Mouse (Mus musculus) stomach, embryonic 16.5 days (tissue): ENCODE data around the gene Dennd5b. TPM values are rescaled to one million over a fixed set of nuclear protein-coding genes. Genes with fewer than 3 reads are reported as not detected.

Experiments
- ATAC-seq: fragments of 200-750 bp; cut with Nextera tagmentation; 2 replicates; pipeline ENCODE4 v1.8.0; 2017; ENCODE audit warnings: moderate number of reproducible peaks, moderate TSS enrichment; ENCODE audit not compliant: insufficient read depth, low FRiP score
- H3K27ac ChIP-seq: fragments of 300-500 bp; sonication (generic); 2 replicates; pipeline ENCODE4 v1.5.1; 2014; ENCODE audit warnings: low read length
- H3K27me3 ChIP-seq: fragments of 300-500 bp; sonication (generic); 2 replicates; pipeline ENCODE4 v1.6.1; 2014; ENCODE audit warnings: low read length, control low read depth, mixed read lengths; ENCODE audit not compliant: control insufficient read depth, insufficient read depth
- H3K36me3 ChIP-seq: fragments of 300-500 bp; sonication (generic); 2 replicates; pipeline ENCODE4 v1.6.1; 2014; ENCODE audit warnings: low read length; ENCODE audit not compliant: control insufficient read depth, insufficient read depth
- H3K4me1 ChIP-seq: fragments of 300-500 bp; sonication (generic); 2 replicates; pipeline ENCODE4 v1.6.1; 2014; ENCODE audit warnings: low read length, control low read depth, mixed read lengths; ENCODE audit not compliant: control insufficient read depth, insufficient read depth
- H3K4me2 ChIP-seq: fragments of 300-500 bp; sonication (generic); 2 replicates; pipeline ENCODE4 v1.6.1; 2014; ENCODE audit warnings: low read depth, low read length, mixed read lengths
- H3K4me3 ChIP-seq: fragments of 300-500 bp; sonication (generic); replicated peaks from 2 replicates; pipeline ENCODE4 v1.5.1; 2014; ENCODE audit warnings: mild to moderate bottlenecking, low read length
- H3K9ac ChIP-seq: fragments of 300-500 bp; sonication (generic); 2 replicates; pipeline ENCODE4 v1.6.1; 2014; ENCODE audit warnings: low read length
- H3K9me3 ChIP-seq: fragments of 300-500 bp; sonication (generic); replicated peaks from 2 replicates; pipeline ENCODE4 v1.6.1; 2016; ENCODE audit warnings: low read length, control low read depth; ENCODE audit not compliant: control insufficient read depth
- WGBS: fragments of 180-500 bp; shearing (Covaris S2); extraction: QIAGEN DNeasy Blood & Tissue Kit; methylation state at CpG from one replicate; pipeline ENCODE4 v1.1.7; 2014; 5-methylcytosine and 5-hydroxymethylcytosine counted together
- polyA plus RNA-seq: library from polyadenylated mRNA; unstranded; fragments of >200 nt; fragmentation: Nextera tagmentation; extraction: Ambion mirVana; gene quantifications from 2 replicates; pipeline ENCODE4 v1.2.1, GENCODE M21; 2015

Gene Dennd5b
- polyA plus RNA-seq, 1 experiment from 2014 or later: 4.5 TPM

GRCm38 (mm10) chr6:149057947-149058391 is 43.5 kb downstream of the Dennd5b start:
- no peak overlapping the region for H3K9ac ChIP-seq
- H3K9me3 ChIP-seq: no peaks in the 10 kb centered on the region
- no peaks in the 10 kb centered on the region for H3K4me1 ChIP-seq
- WGBS: 40% methylated on average over 3 of the region's 3 CpGs
- no peak overlapping the region for H3K4me2 ChIP-seq
- no peak overlapping the region for H3K4me3 ChIP-seq
- ATAC-seq: no peak
- H3K27me3 ChIP-seq: no peaks in the 10 kb centered on the region
- no peaks in the 10 kb centered on the region for H3K36me3 ChIP-seq
- H3K27ac ChIP-seq: no peak overlapping the region

- Histone ChIP-seq H3K4me3 (no peak overlapping the region), H3K9ac (no peak overlapping the region), H3K4me1 (no peaks in the 10 kb centered on the region), H3K27me3 (no peaks in the 10 kb centered on the region), H3K27ac (no peak overlapping the region), H3K9me3 (no peaks in the 10 kb centered on the region), H3K36me3 (no peaks in the 10 kb centered on the region), H3K4me2 (no peak overlapping the region)
- WGBS: 69% methylated on average over 2 of the region's 2 CpGs
- no peak for ATAC-seq
Observed at GRCm38 (mm10) chr6:149054780-149055179, 46.7 kb downstream of the Dennd5b start.

- ATAC-seq: no peak
- H3K27me3 ChIP-seq: no peaks in the 10 kb centered on the region
Observed at GRCm38 (mm10) chr6:149050978-149051723, 50.3 kb downstream of the Dennd5b start.

GRCm38 (mm10) chr6:149040099-149040498 is 61.4 kb downstream of the Dennd5b start:
- 79% methylated on average over 4 of the region's 4 CpGs for WGBS
- Histone ChIP-seq H3K27me3 (no peaks in the 10 kb centered on the region), H3K4me2 (no peak overlapping the region), H3K9ac (no peak overlapping the region), H3K4me3 (no peak overlapping the region), H3K36me3 (no peaks in the 10 kb centered on the region), H3K9me3 (no peaks in the 10 kb centered on the region), H3K4me1 (no peaks in the 10 kb centered on the region), H3K27ac (no peak overlapping the region)
- ATAC-seq: no peak

More at GRCm38 (mm10) chr6:149050978-149051723, 50.3 kb downstream of the Dennd5b start:
- whole genome bisulfite sequencing: 45% methylated on average over 4 of the region's 4 CpGs
- H3K9me3 ChIP-seq: no peaks in the 10 kb centered on the region
- H3K36me3 ChIP-seq: no peaks in the 10 kb centered on the region
- H3K9ac ChIP-seq: no peak overlapping the region
- H3K4me2 ChIP-seq: no peak overlapping the region
- H3K4me1 ChIP-seq: no peaks in the 10 kb centered on the region
- no peak overlapping the region for H3K27ac ChIP-seq
- H3K4me3 ChIP-seq: no peak overlapping the region

GRCm38 (mm10) chr6:149032198-149032597 is 69.3 kb downstream of the Dennd5b start:
- 82% methylated on average over 5 of the region's 5 CpGs for whole genome bisulfite sequencing
- no peaks in the 10 kb centered on the region for H3K27me3 ChIP-seq

GRCm38 (mm10) chr6:149031377-149031776 is 70.1 kb downstream of the Dennd5b start:
- Histone ChIP-seq H3K27me3 (no peaks in the 10 kb centered on the region), H3K9ac (no peak overlapping the region), H3K4me1 (no peaks in the 10 kb centered on the region), H3K36me3 (0 out of 2 replicates have a peak, but pooled peaks cover 2% of the 10 kb centered on the region), H3K27ac (no peak overlapping the region), H3K4me3 (no peak overlapping the region), H3K4me2 (no peak overlapping the region), H3K9me3 (no peaks in the 10 kb centered on the region)
- ATAC-seq: no peak

More at GRCm38 (mm10) chr6:149032198-149032597, 69.3 kb downstream of the Dennd5b start:
- Histone ChIP-seq H3K4me2 (no peak overlapping the region), H3K4me1 (no peaks in the 10 kb centered on the region), H3K36me3 (0 out of 2 replicates have a peak, but pooled peaks cover 1% of the 10 kb centered on the region), H3K9me3 (no peaks in the 10 kb centered on the region), H3K9ac (no peak overlapping the region), H3K27ac (no peak overlapping the region), H3K4me3 (no peak overlapping the region)
- ATAC-seq: no peak

GRCm38 (mm10) chr6:149018431-149018830 is 83.0 kb downstream of the Dennd5b start:
- no peak overlapping the region for H3K4me3 ChIP-seq
- no peak for ATAC-seq
- H3K9me3 ChIP-seq: no peaks in the 10 kb centered on the region
- peaks cover 3% of the 10 kb centered on the region; the same call in 1 of the 2 replicates for H3K36me3 ChIP-seq
- 79% methylated on average over 5 of the region's 5 CpGs for WGBS
- no peak overlapping the region for H3K27ac ChIP-seq
- no peak overlapping the region for H3K9ac ChIP-seq
- H3K27me3 ChIP-seq: no peaks in the 10 kb centered on the region
- H3K4me2 ChIP-seq: no peak overlapping the region
- H3K4me1 ChIP-seq: no peaks in the 10 kb centered on the region

GRCm38 (mm10) chr6:149010766-149011301 is 90.6 kb downstream of the Dennd5b start:
- ATAC-seq: no peak
- Histone ChIP-seq H3K9ac (no peak overlapping the region), H3K9me3 (no peaks in the 10 kb centered on the region), H3K36me3 (peaks cover 3% of the 10 kb centered on the region), H3K4me3 (no peak overlapping the region), H3K27ac (no peak overlapping the region), H3K27me3 (no peaks in the 10 kb centered on the region), H3K4me2 (no peak overlapping the region), H3K4me1 (no peaks in the 10 kb centered on the region)

GRCm38 (mm10) chr6:149005009-149005408 is 96.5 kb downstream of the Dennd5b start:
- Histone ChIP-seq H3K9me3 (no peaks in the 10 kb centered on the region), H3K9ac (no peak overlapping the region), H3K27ac (no peak overlapping the region), H3K4me1 (no peaks in the 10 kb centered on the region), H3K4me3 (no peak overlapping the region), H3K4me2 (no peak overlapping the region), H3K27me3 (no peaks in the 10 kb centered on the region), H3K36me3 (peaks cover 6% of the 10 kb centered on the region; the same call in 1 of the 2 replicates)
- no peak for ATAC-seq
- 82% methylated on average over 7 of the region's 7 CpGs for WGBS
